Mouse (Mus musculus) hindbrain, embryonic 10.5 days (tissue): ENCODE data around the gene Tex36. TPM values are rescaled to one million over a fixed set of nuclear protein-coding genes. Genes with fewer than 3 reads are reported as not detected.

Experiments used
- DNase-seq: peaks from one replicate; pipeline ENCODE4 v3.0.0-alpha.2; 2017; ENCODE audit warnings: low spot score
- H3K27ac ChIP-seq: fragments of 300-500 bp; sonication (generic); 2 replicates; pipeline ENCODE4 v1.5.1; 2016; ENCODE audit warnings: mild to moderate bottlenecking, moderate library complexity
- H3K27me3 ChIP-seq: fragments of 300-500 bp; sonication (generic); 2 replicates; pipeline ENCODE4 v1.6.1; 2016; ENCODE audit warnings: mild to moderate bottlenecking; ENCODE audit not compliant: poor library complexity, insufficient read depth, severe bottlenecking
- H3K36me3 ChIP-seq: fragments of 300-500 bp; sonication (generic); 2 replicates; pipeline ENCODE4 v1.6.1; 2016; ENCODE audit warnings: mild to moderate bottlenecking, moderate library complexity
- H3K4me1 ChIP-seq: fragments of 300-500 bp; sonication (generic); replicated peaks from 2 replicates; pipeline ENCODE4 v1.6.1; 2016; ENCODE audit warnings: mild to moderate bottlenecking
- H3K4me3 ChIP-seq: fragments of 300-500 bp; sonication (generic); 2 replicates; pipeline ENCODE4 v1.5.1; 2016; ENCODE audit warnings: mild to moderate bottlenecking, moderate library complexity
- H3K9me3 ChIP-seq: fragments of 300-500 bp; sonication (generic); 2 replicates; pipeline ENCODE4 v1.6.1; 2016; ENCODE audit warnings: mild to moderate bottlenecking, moderate library complexity
- WGBS: fragments of 180-500 bp; shearing (Covaris S2); methylation state at CpG from one replicate; pipeline ENCODE4 v1.1.7; 2016; 5-methylcytosine and 5-hydroxymethylcytosine counted together
- polyA plus RNA-seq: library from polyadenylated mRNA; unstranded; fragments of >200 nt; fragmentation: Nextera tagmentation; extraction: Ambion mirVana; gene quantifications from 2 replicates; pipeline ENCODE4 v1.2.1, GENCODE M21; 2016

Gene Tex36
- polyA plus RNA-seq, 1 experiment from 2014 or later, result 0.16 TPM

GRCm38 (mm10) chr7:133612981-133613380 lies 11.0 kb upstream of the Tex36 start:
- Histone ChIP-seq H3K4me3 (no peak overlapping the region), H3K9me3 (no peaks in the 10 kb centered on the region), H3K27me3 (no peaks in the 10 kb centered on the region), H3K27ac (no peak overlapping the region), H3K4me1 (no peaks in the 10 kb centered on the region), H3K36me3 (no peaks in the 10 kb centered on the region)
- DNase-seq, result no peak
- 64% methylated on average over 2 of the region's 2 CpGs for WGBS

- no peak for DNase-seq
- Histone ChIP-seq H3K27me3 (no peaks in the 10 kb centered on the region), H3K9me3 (no peaks in the 10 kb centered on the region), H3K4me3 (no peak overlapping the region), H3K4me1 (peaks cover 5% of the 10 kb centered on the region; the same call in 1 of the 2 replicates), H3K27ac (no peak overlapping the region), H3K36me3 (no peaks in the 10 kb centered on the region)
- WGBS, result 84% methylated on average over 8 of the region's 8 CpGs
Measured at GRCm38 (mm10) chr7:133609585-133609984, 7.6 kb upstream of the Tex36 start.

GRCm38 (mm10) chr7:133608631-133609340 lies 6.8 kb upstream of the Tex36 start:
- no peak overlapping the region for H3K27ac ChIP-seq
- no peaks in the 10 kb centered on the region for H3K27me3 ChIP-seq
- H3K36me3 ChIP-seq, result no peaks in the 10 kb centered on the region
- no peaks in the 10 kb centered on the region for H3K9me3 ChIP-seq
- 82% methylated on average over 13 of the region's 13 CpGs for WGBS
- no peak for DNase-seq
- no peak overlapping the region for H3K4me3 ChIP-seq
- peaks cover 5% of the 10 kb centered on the region; the same call in 1 of the 2 replicates for H3K4me1 ChIP-seq

DNA sequence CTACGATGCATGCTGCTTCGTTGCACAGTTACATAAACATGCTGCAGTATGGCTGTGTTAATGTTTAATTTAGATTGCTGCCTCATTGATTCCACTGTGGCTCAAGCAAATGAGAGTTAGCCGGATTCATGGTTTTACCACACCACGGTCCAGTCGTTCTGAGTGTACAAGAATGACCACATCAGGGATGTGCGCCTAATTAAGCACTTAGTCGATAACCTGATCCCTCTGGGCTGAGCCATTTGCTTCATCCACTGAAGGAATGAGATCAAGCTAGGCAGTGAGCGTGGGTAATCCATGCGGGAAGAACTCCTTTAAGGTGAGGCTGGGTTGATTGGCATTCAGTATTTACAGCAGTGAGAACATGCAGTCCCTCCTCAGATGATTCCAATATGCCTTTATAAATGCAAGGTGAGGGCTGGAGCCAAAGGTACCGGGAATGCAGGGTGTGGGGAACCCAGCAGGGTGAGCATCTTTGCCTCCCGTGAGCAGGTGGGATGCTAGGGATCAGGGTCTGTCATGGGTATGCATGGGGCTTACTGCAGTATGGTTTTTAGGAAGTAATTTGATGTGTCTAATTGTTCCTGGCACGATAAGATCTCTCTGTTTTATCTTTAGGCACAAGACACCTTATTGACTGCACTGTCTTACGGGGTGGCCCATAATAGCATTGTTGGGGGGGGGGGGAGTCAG lies 6.1 kb upstream of the Tex36 start:
- Histone ChIP-seq H3K4me1 (peaks cover 5% of the 10 kb centered on the region; the same call in 1 of the 2 replicates), H3K27ac (no peak overlapping the region), H3K27me3 (no peaks in the 10 kb centered on the region), H3K36me3 (no peaks in the 10 kb centered on the region), H3K9me3 (no peaks in the 10 kb centered on the region), H3K4me3 (no peak overlapping the region)
- no peak for DNase-seq
- 82% methylated on average over 13 of the region's 13 CpGs for WGBS

DNA sequence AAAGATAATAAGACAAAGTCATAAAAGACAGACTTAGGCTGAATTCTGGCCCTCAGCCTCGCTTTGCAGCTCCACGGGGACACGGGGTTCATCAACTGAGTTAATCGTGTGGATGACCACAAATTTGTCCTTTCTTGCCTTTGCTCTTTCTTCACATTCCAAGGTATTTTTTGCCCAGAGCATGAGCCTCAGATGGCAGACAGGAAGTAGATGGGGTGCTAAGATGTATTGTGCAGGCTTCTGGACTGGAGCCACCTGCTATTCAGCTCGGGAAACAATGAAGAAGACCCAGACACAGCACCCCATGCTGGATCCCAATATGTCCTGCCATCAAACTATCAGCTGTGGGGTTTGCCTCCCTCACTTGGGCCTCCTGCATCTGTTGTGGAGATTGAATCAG lies 5.4 kb upstream of the Tex36 start:
- no peaks in the 10 kb centered on the region for H3K36me3 ChIP-seq
- H3K27me3 ChIP-seq, result no peaks in the 10 kb centered on the region
- no peak overlapping the region for H3K4me3 ChIP-seq
- WGBS, result 89% methylated on average over 5 of the region's 5 CpGs
- no peaks in the 10 kb centered on the region for H3K9me3 ChIP-seq
- DNase-seq, result no peak
- H3K27ac ChIP-seq, result no peak overlapping the region
- peaks cover 5% of the 10 kb centered on the region; the same call in 1 of the 2 replicates for H3K4me1 ChIP-seq

GRCm38 (mm10) chr7:133604427-133605081 lies 2.6 kb upstream of the Tex36 start:
- no peak overlapping the region for H3K27ac ChIP-seq
- no peaks in the 10 kb centered on the region for H3K36me3 ChIP-seq
- no peak for DNase-seq
- H3K9me3 ChIP-seq, result no peaks in the 10 kb centered on the region
- WGBS, result 85% methylated on average over 13 of the region's 13 CpGs
- no peak overlapping the region for H3K4me3 ChIP-seq
- peaks cover 5% of the 10 kb centered on the region; the same call in 1 of the 2 replicates for H3K4me1 ChIP-seq
- no peaks in the 10 kb centered on the region for H3K27me3 ChIP-seq

DNA sequence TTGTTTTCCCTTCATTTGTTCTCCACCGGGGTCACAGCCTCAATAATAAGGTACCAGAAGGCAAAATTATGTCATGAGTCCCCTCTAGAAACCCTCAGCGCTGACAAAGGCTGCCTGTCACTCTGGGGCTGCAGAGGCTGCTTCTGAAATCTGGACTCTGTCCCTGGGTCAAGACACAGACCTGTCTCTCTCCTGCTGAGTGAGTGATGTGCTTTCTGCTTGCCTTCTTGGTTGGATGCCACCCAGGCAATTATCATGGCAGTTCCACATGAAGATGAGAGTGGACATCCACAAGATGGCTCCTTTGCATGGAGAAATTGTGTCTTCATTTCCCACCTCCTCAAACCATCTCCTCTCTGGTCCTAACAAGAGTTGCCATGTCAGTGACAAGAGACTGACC lies 1.2 kb upstream of the Tex36 start:
- no peak for DNase-seq
- 83% methylated on average over 2 of the region's 2 CpGs for WGBS
- Histone ChIP-seq H3K4me1 (peaks cover 5% of the 10 kb centered on the region; the same call in 1 of the 2 replicates), H3K36me3 (no peaks in the 10 kb centered on the region), H3K9me3 (no peaks in the 10 kb centered on the region), H3K27me3 (no peaks in the 10 kb centered on the region), H3K27ac (no peak overlapping the region), H3K4me3 (no peak overlapping the region)

DNA sequence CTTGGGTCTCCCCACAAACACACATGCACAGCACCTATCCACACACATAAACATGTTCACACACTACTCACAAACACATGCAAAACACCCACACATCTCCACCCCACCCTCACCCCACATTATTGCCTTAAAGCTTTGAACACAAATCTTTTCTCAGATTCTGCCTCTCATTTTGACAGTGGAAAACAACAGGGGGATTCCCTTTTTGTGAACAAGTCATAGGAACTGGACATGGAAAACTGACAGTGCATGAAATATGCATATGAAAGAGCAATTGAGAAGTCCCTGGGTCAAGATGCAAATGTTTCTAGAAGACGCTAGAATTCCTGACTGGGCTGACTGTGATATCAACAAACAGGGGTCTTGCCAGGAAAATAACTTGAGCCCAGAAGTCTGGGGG lies 1.4 kb downstream of the Tex36 start:
- DNase-seq, result no peak
- Histone ChIP-seq H3K27ac (no peak overlapping the region), H3K4me1 (peaks cover 5% of the 10 kb centered on the region; the same call in 1 of the 2 replicates), H3K27me3 (no peaks in the 10 kb centered on the region), H3K4me3 (no peak overlapping the region), H3K9me3 (no peaks in the 10 kb centered on the region), H3K36me3 (no peaks in the 10 kb centered on the region)
- WGBS, result 54% methylated on average over 1 of the region's 1 CpGs

- no peaks in the 10 kb centered on the region for H3K9me3 ChIP-seq
- DNase-seq, result no peak
- 80% methylated on average over 1 of the region's 1 CpGs for WGBS
- H3K4me3 ChIP-seq, result no peak overlapping the region
- no peaks in the 10 kb centered on the region for H3K27me3 ChIP-seq
- H3K27ac ChIP-seq, result no peak overlapping the region
- H3K36me3 ChIP-seq, result no peaks in the 10 kb centered on the region
- no peaks in the 10 kb centered on the region for H3K4me1 ChIP-seq
Measured at GRCm38 (mm10) chr7:133591750-133592149, 10.2 kb downstream of the Tex36 start.

- no peaks in the 10 kb centered on the region for H3K9me3 ChIP-seq
- H3K36me3 ChIP-seq, result no peaks in the 10 kb centered on the region
- no peaks in the 10 kb centered on the region for H3K4me1 ChIP-seq
- H3K27me3 ChIP-seq, result no peaks in the 10 kb centered on the region
- H3K27ac ChIP-seq, result no peak overlapping the region
- 91% methylated on average over 6 of the region's 6 CpGs for WGBS
- no peak for DNase-seq
- no peak overlapping the region for H3K4me3 ChIP-seq
Measured at GRCm38 (mm10) chr7:133583216-133583615, 18.7 kb downstream of the Tex36 start.

- Histone ChIP-seq H3K4me3 (no peak overlapping the region), H3K27me3 (no peaks in the 10 kb centered on the region), H3K36me3 (no peaks in the 10 kb centered on the region), H3K27ac (no peak overlapping the region), H3K4me1 (peaks cover 8% of the 10 kb centered on the region; the same call in 1 of the 2 replicates), H3K9me3 (no peaks in the 10 kb centered on the region)
- WGBS, result 86% methylated on average over 4 of the region's 4 CpGs
- DNase-seq, result no peak
Measured at GRCm38 (mm10) chr7:133580296-133580640, 21.7 kb downstream of the Tex36 start.

DNA sequence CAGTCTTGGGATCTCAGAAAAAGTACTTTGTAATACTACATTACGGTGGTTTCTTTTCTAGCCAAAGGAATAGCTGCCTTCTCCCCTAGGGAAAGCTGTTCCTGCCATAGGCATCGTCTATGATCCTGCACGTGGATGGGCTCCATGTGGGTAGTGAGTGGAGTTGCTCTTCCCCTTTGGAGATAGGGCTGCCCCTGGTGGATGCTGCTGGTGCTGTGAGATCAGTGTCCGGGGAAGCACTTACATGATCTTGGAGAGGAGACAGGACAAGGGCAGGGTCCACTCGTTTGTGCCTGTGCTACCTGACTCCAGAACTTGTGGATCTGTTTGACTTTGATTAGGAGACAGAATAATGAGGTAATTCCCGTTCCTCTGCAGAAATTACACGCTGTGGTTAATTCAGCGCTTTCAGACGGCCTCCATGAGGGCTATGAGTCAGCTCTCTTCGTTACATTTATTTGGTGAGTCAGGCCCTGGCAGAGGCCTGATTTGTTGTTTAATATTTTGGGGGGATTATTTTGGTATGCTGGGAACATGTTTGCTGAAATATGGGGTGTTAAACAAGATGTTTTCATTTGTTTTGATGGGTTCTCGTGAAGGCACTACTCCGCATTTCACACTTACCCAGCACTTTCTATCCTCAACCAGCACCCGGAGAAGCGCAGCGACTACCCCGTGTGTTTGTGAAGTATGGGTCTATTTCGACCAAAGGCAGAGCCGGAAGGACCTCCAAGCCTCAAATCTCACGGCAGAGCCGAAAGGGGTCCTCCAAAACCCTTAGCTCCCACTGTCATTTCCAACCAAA lies 22.3 kb downstream of the Tex36 start:
- Histone ChIP-seq H3K36me3 (no peaks in the 10 kb centered on the region), H3K9me3 (no peaks in the 10 kb centered on the region), H3K27me3 (no peaks in the 10 kb centered on the region), H3K27ac (no peak overlapping the region), H3K4me1 (peaks cover 8% of the 10 kb centered on the region; the same call in 1 of the 2 replicates), H3K4me3 (no peak overlapping the region)
- DNase-seq, result no peak
- WGBS, result 83% methylated on average over 20 of the region's 20 CpGs
